Mouse (Mus musculus) adrenal gland (tissue): Measurements from ENCODE around the gene Plk5.

Experiments
- intact Hi-C: fragments of 180-260 bp; cut with DNase I; formaldehyde crosslinking; loops from one replicate; pipeline ENCODE4 v1.15.1; 2025

Gene Plk5

GRCm38 (mm10) chr10:80355431-80355830 is 828 bp upstream of the Plk5 start:
- intact Hi-C loops, result no loop called here

- intact Hi-C loops, result no loop called here
Measured at GRCm38 (mm10) chr10:80356737-80357136, 478 bp downstream of the Plk5 start.

- intact Hi-C loops, result no loop called here
Measured at GRCm38 (mm10) chr10:80357336-80357735, 1.1 kb downstream of the Plk5 start.

- intact Hi-C loops, result no loop called here
Measured at GRCm38 (mm10) chr10:80357994-80358639, 1.9 kb downstream of the Plk5 start.

GRCm38 (mm10) chr10:80363734-80364133 is 7.5 kb downstream of the Plk5 start:
- intact Hi-C loops, result no loop called here

- intact Hi-C loops, result no loop called here
Measured at GRCm38 (mm10) chr10:80365736-80366135, 9.5 kb downstream of the Plk5 start.

- intact Hi-C loops, result no loop called here
Measured at GRCm38 (mm10) chr10:80367954-80368353, 11.7 kb downstream of the Plk5 start.

GRCm38 (mm10) chr10:80368392-80368791 is 12.1 kb downstream of the Plk5 start:
- intact Hi-C loops, result no loop called here

- intact Hi-C loops, result loop anchor here (5.0 kb wide), 2 partner anchors 33 to 78 kb away; partner anchors contain the start of gene Rps15
Measured at GRCm38 (mm10) chr10:80369995-80370747, 13.9 kb downstream of the Plk5 start.

GRCm38 (mm10) chr10:80371411-80371966 is 15.2 kb downstream of the Plk5 start:
- intact Hi-C loops, result loop anchor here (5.0 kb wide), 2 partner anchors 34 to 79 kb away; partner anchors contain the start of gene Rps15

- intact Hi-C loops, result loop anchor here (5.0 kb wide), 2 partner anchors 35 to 80 kb away; partner anchors contain the start of gene Rps15
Measured at GRCm38 (mm10) chr10:80371983-80372382, 15.7 kb downstream of the Plk5 start.

GRCm38 (mm10) chr10:80372706-80373105 is 16.4 kb downstream of the Plk5 start:
- intact Hi-C loops, result loop anchor here (5.0 kb wide), 2 partner anchors 35 to 80 kb away; partner anchors contain the start of gene Rps15

GRCm38 (mm10) chr10:80374063-80374462 is 17.8 kb downstream of the Plk5 start:
- intact Hi-C loops, result loop anchor here (2.0 to 5.0 kb wide), 3 partner anchors 23 to 82 kb away; partner anchors contain the start of gene Rps15

- intact Hi-C loops, result loop anchor here (5.0 kb wide), 3 partner anchors 56 to 181 kb away; partner anchors contain the start of gene Tcf3
Measured at GRCm38 (mm10) chr10:80376160-80376559, 19.9 kb downstream of the Plk5 start.

GRCm38 (mm10) chr10:80377716-80378115 is 21.5 kb downstream of the Plk5 start:
- intact Hi-C loops, result loop anchor here (5.0 kb wide), 3 partner anchors 55 to 180 kb away; partner anchors contain the start of gene Tcf3

- intact Hi-C loops, result no loop called here
Measured at GRCm38 (mm10) chr10:80382641-80383365, 26.5 kb downstream of the Plk5 start.

- intact Hi-C loops, result no loop called here
Measured at GRCm38 (mm10) chr10:80383431-80383830, 27.2 kb downstream of the Plk5 start.

- intact Hi-C loops, result no loop called here
Measured at GRCm38 (mm10) chr10:80384115-80384639, 27.9 kb downstream of the Plk5 start.

GRCm38 (mm10) chr10:80384709-80385108 is 28.4 kb downstream of the Plk5 start:
- intact Hi-C loops, result no loop called here

- intact Hi-C loops, result no loop called here
Measured at GRCm38 (mm10) chr10:80385310-80385709, 29.1 kb downstream of the Plk5 start.
